Mouse (Mus musculus) hindbrain, embryonic 10.5 days (tissue): ENCODE data around the gene Dennd1a. TPM values are rescaled to one million over a fixed set of nuclear protein-coding genes. Genes with fewer than 3 reads are reported as not detected.

ENCODE experiments used
- DNase-seq: peaks from one replicate; pipeline ENCODE4 v3.0.0-alpha.2; 2017; ENCODE audit warnings: low spot score
- H3K27ac ChIP-seq: fragments of 300-500 bp; sonication (generic); 2 replicates; pipeline ENCODE4 v1.5.1; 2016; ENCODE audit warnings: mild to moderate bottlenecking, moderate library complexity
- H3K27me3 ChIP-seq: fragments of 300-500 bp; sonication (generic); 2 replicates; pipeline ENCODE4 v1.6.1; 2016; ENCODE audit warnings: mild to moderate bottlenecking; ENCODE audit not compliant: poor library complexity, insufficient read depth, severe bottlenecking
- H3K36me3 ChIP-seq: fragments of 300-500 bp; sonication (generic); 2 replicates; pipeline ENCODE4 v1.6.1; 2016; ENCODE audit warnings: mild to moderate bottlenecking, moderate library complexity
- H3K4me1 ChIP-seq: fragments of 300-500 bp; sonication (generic); replicated peaks from 2 replicates; pipeline ENCODE4 v1.6.1; 2016; ENCODE audit warnings: mild to moderate bottlenecking
- H3K4me3 ChIP-seq: fragments of 300-500 bp; sonication (generic); 2 replicates; pipeline ENCODE4 v1.5.1; 2016; ENCODE audit warnings: mild to moderate bottlenecking, moderate library complexity
- H3K9me3 ChIP-seq: fragments of 300-500 bp; sonication (generic); 2 replicates; pipeline ENCODE4 v1.6.1; 2016; ENCODE audit warnings: mild to moderate bottlenecking, moderate library complexity
- WGBS: fragments of 180-500 bp; shearing (Covaris S2); methylation state at CpG from one replicate; pipeline ENCODE4 v1.1.7; 2016; 5-methylcytosine and 5-hydroxymethylcytosine counted together
- polyA plus RNA-seq: library from polyadenylated mRNA; unstranded; fragments of >200 nt; fragmentation: Nextera tagmentation; extraction: Ambion mirVana; gene quantifications from 2 replicates; pipeline ENCODE4 v1.2.1, GENCODE M21; 2016

The Dennd1a gene
- polyA plus RNA-seq, 1 experiment from 2014 or later: 11.7 TPM

- no peaks in the 10 kb centered on the region; the same call in 1 of the 2 replicates for H3K27me3 ChIP-seq
- DNase-seq: no peak
- H3K4me3 ChIP-seq: no peak overlapping the region
- no peaks in the 10 kb centered on the region for H3K36me3 ChIP-seq
- no peaks in the 10 kb centered on the region for H3K9me3 ChIP-seq
- WGBS: 60% methylated on average over 1 of the region's 1 CpGs
- H3K27ac ChIP-seq: no peak overlapping the region
- H3K4me1 ChIP-seq: peaks cover 21% of the 10 kb centered on the region
Measured at GRCm38 (mm10) chr2:38183881-38184280, 103.3 kb downstream of the Dennd1a start.

- Histone ChIP-seq H3K27me3 (no peaks in the 10 kb centered on the region), H3K4me3 (no peak overlapping the region)
- DNase-seq: no peak
Measured at GRCm38 (mm10) chr2:38182283-38182682, 104.9 kb downstream of the Dennd1a start.

GRCm38 (mm10) chr2:38177583-38177978 is 109.6 kb downstream of the Dennd1a start:
- no peak for DNase-seq
- Histone ChIP-seq H3K4me1 (peaks cover 7% of the 10 kb centered on the region), H3K4me3 (no peak overlapping the region), H3K36me3 (no peaks in the 10 kb centered on the region), H3K9me3 (no peaks in the 10 kb centered on the region), H3K27me3 (no peaks in the 10 kb centered on the region), H3K27ac (no peak overlapping the region)

More at GRCm38 (mm10) chr2:38182283-38182682, 104.9 kb downstream of the Dennd1a start:
- Histone ChIP-seq H3K9me3 (no peaks in the 10 kb centered on the region), H3K36me3 (no peaks in the 10 kb centered on the region), H3K4me1 (peaks cover 21% of the 10 kb centered on the region), H3K27ac (no peak overlapping the region)
- WGBS: 28% methylated on average over 1 of the region's 1 CpGs

- no peaks in the 10 kb centered on the region for H3K27me3 ChIP-seq
- H3K4me3 ChIP-seq: no peak overlapping the region
- H3K27ac ChIP-seq: no peak overlapping the region
- no peaks in the 10 kb centered on the region for H3K9me3 ChIP-seq
- no peaks in the 10 kb centered on the region for H3K36me3 ChIP-seq
- H3K4me1 ChIP-seq: peaks cover 1% of the 10 kb centered on the region
- 82% methylated on average over 4 of the region's 4 CpGs for WGBS
- no peak for DNase-seq
Measured at GRCm38 (mm10) chr2:38176870-38177582, 110.2 kb downstream of the Dennd1a start.

- no peak for DNase-seq
- H3K4me1 ChIP-seq: no peaks in the 10 kb centered on the region
- no peaks in the 10 kb centered on the region for H3K36me3 ChIP-seq
- no peaks in the 10 kb centered on the region for H3K27me3 ChIP-seq
- no peaks in the 10 kb centered on the region for H3K9me3 ChIP-seq
- no peak overlapping the region for H3K27ac ChIP-seq
- no peak overlapping the region for H3K4me3 ChIP-seq
Measured at GRCm38 (mm10) chr2:38175276-38175675, 111.9 kb downstream of the Dennd1a start.

GRCm38 (mm10) chr2:38168606-38169005 is 118.6 kb downstream of the Dennd1a start:
- Histone ChIP-seq H3K27me3 (no peaks in the 10 kb centered on the region), H3K4me1 (0 out of 2 replicates have a peak, but pooled peaks cover 9% of the 10 kb centered on the region), H3K36me3 (no peaks in the 10 kb centered on the region), H3K4me3 (no peak overlapping the region), H3K27ac (no peak overlapping the region), H3K9me3 (no peaks in the 10 kb centered on the region)
- no peak for DNase-seq
- WGBS: 87% methylated on average over 3 of the region's 3 CpGs

GRCm38 (mm10) chr2:38165966-38166365 is 121.2 kb downstream of the Dennd1a start:
- H3K27ac ChIP-seq: no peak overlapping the region
- H3K27me3 ChIP-seq: no peaks in the 10 kb centered on the region
- H3K4me3 ChIP-seq: no peak overlapping the region
- no peaks in the 10 kb centered on the region for H3K9me3 ChIP-seq
- 51% methylated on average over 5 of the region's 5 CpGs for WGBS
- H3K36me3 ChIP-seq: no peaks in the 10 kb centered on the region
- H3K4me1 ChIP-seq: peaks cover 31% of the 10 kb centered on the region
- no peak for DNase-seq

GRCm38 (mm10) chr2:38164326-38165035 is 122.7 kb downstream of the Dennd1a start:
- H3K9me3 ChIP-seq: no peaks in the 10 kb centered on the region
- H3K4me1 ChIP-seq: peaks cover 33% of the 10 kb centered on the region
- no peak overlapping the region for H3K27ac ChIP-seq
- no peak for DNase-seq
- 68% methylated on average over 5 of the region's 5 CpGs for WGBS
- no peaks in the 10 kb centered on the region for H3K27me3 ChIP-seq
- H3K36me3 ChIP-seq: no peaks in the 10 kb centered on the region
- no peak overlapping the region for H3K4me3 ChIP-seq

GRCm38 (mm10) chr2:38162486-38162885 is 124.7 kb downstream of the Dennd1a start:
- Histone ChIP-seq H3K9me3 (no peaks in the 10 kb centered on the region), H3K36me3 (no peaks in the 10 kb centered on the region), H3K27me3 (no peaks in the 10 kb centered on the region), H3K27ac (no peak overlapping the region), H3K4me1 (peaks cover 33% of the 10 kb centered on the region), H3K4me3 (no peak overlapping the region)
- 48% methylated on average over 3 of the region's 3 CpGs for WGBS
- DNase-seq: no peak

GRCm38 (mm10) chr2:38161484-38161883 is 125.7 kb downstream of the Dennd1a start:
- Histone ChIP-seq H3K27me3 (no peaks in the 10 kb centered on the region), H3K4me3 (no peak overlapping the region), H3K4me1 (peaks cover 42% of the 10 kb centered on the region), H3K9me3 (no peaks in the 10 kb centered on the region), H3K36me3 (no peaks in the 10 kb centered on the region), H3K27ac (peak overlapping the region; percentile 17; the same call in 1 of the 2 replicates)
- 71% methylated on average over 1 of the region's 1 CpGs for WGBS
- no peak for DNase-seq

GRCm38 (mm10) chr2:38159736-38160135 is 127.5 kb downstream of the Dennd1a start:
- Histone ChIP-seq H3K4me3 (no peak overlapping the region), H3K27me3 (no peaks in the 10 kb centered on the region), H3K36me3 (no peaks in the 10 kb centered on the region), H3K27ac (no peak overlapping the region), H3K4me1 (peaks cover 43% of the 10 kb centered on the region), H3K9me3 (no peaks in the 10 kb centered on the region)
- 99% methylated on average over 1 of the region's 1 CpGs for WGBS
- no peak for DNase-seq

GRCm38 (mm10) chr2:38157002-38157401 is 130.2 kb downstream of the Dennd1a start:
- Histone ChIP-seq H3K4me3 (no peak overlapping the region), H3K36me3 (no peaks in the 10 kb centered on the region), H3K9me3 (no peaks in the 10 kb centered on the region), H3K27ac (peak overlapping the region; percentile 29; the same call in 1 of the 2 replicates), H3K4me1 (peaks cover 26% of the 10 kb centered on the region), H3K27me3 (no peaks in the 10 kb centered on the region)
- WGBS: 53% methylated on average over 1 of the region's 1 CpGs
- DNase-seq: no peak

GRCm38 (mm10) chr2:38156001-38156400 is 131.2 kb downstream of the Dennd1a start:
- Histone ChIP-seq H3K27ac (no peak overlapping the region), H3K4me1 (peaks cover 16% of the 10 kb centered on the region), H3K9me3 (no peaks in the 10 kb centered on the region), H3K36me3 (no peaks in the 10 kb centered on the region), H3K4me3 (no peak overlapping the region), H3K27me3 (no peaks in the 10 kb centered on the region)
- DNase-seq: no peak
- WGBS: 69% methylated on average over 2 of the region's 2 CpGs
